Mouse (Mus musculus) forebrain, postnatal 0 days (tissue): ENCODE measurements around the gene Lrrc10b. TPM values are rescaled to one million over a fixed set of nuclear protein-coding genes. Genes with fewer than 3 reads are reported as not detected.

Source experiments
- ATAC-seq: fragments of 200-750 bp; cut with Nextera tagmentation; 2 replicates; pipeline ENCODE4 v1.8.0; 2017; ENCODE audit warnings: mild to moderate bottlenecking, moderate library complexity
- DNase-seq: peaks from one replicate; pipeline ENCODE4 v3.0.0-alpha.2; 2015
- H3K27ac ChIP-seq: fragments of 300-500 bp; sonication (generic); 2 replicates; pipeline ENCODE4 v1.5.1; 2014; ENCODE audit warnings: low read depth, mild to moderate bottlenecking, antibody characterized with exemption, low read length, moderate library complexity, mixed read lengths
- H3K27me3 ChIP-seq: fragments of 300-500 bp; sonication (generic); 2 replicates; pipeline ENCODE4 v1.6.1; 2014; ENCODE audit warnings: mild to moderate bottlenecking, low read length, mixed read lengths; ENCODE audit not compliant: insufficient read depth
- H3K36me3 ChIP-seq: fragments of 300-500 bp; sonication (generic); 2 replicates; pipeline ENCODE4 v1.6.1; 2014; ENCODE audit warnings: mild to moderate bottlenecking, moderate library complexity; ENCODE audit not compliant: insufficient read depth
- H3K4me1 ChIP-seq: fragments of 300-500 bp; sonication (generic); 2 replicates; pipeline ENCODE4 v1.6.1; 2014; ENCODE audit warnings: antibody characterized with exemption; ENCODE audit not compliant: insufficient read depth
- H3K4me2 ChIP-seq: fragments of 300-500 bp; sonication (generic); 2 replicates; pipeline ENCODE4 v1.6.1; 2014; ENCODE audit warnings: low read depth, mild to moderate bottlenecking, moderate library complexity
- H3K4me3 ChIP-seq: fragments of 300-500 bp; sonication (generic); 2 replicates; pipeline ENCODE4 v1.5.1; 2014; ENCODE audit warnings: low read depth, low read length, mixed read lengths
- H3K9ac ChIP-seq: fragments of 300-500 bp; sonication (generic); 2 replicates; pipeline ENCODE4 v1.6.1; 2014; ENCODE audit warnings: mild to moderate bottlenecking
- H3K9me3 ChIP-seq: fragments of 300-500 bp; sonication (generic); 2 replicates; pipeline ENCODE4 v1.6.1; 2016; ENCODE audit warnings: low read length
- CTCF ChIP-seq: sonication (generic); IDR thresholded peaks from 2 replicates; pipeline ENCODE4 v1.5.1; 2016; ENCODE audit warnings: antibody characterized with exemption, control low read depth, low read depth
- WGBS: fragments of 180-500 bp; shearing (Covaris S2); extraction: QIAGEN DNeasy Blood & Tissue Kit; methylation state at CpG from one replicate; pipeline ENCODE4 v1.1.7; 2014; 5-methylcytosine and 5-hydroxymethylcytosine counted together
- polyA plus RNA-seq: library from polyadenylated mRNA; unstranded; fragments of >200 nt; fragmentation: Nextera tagmentation; extraction: Ambion mirVana; gene quantifications from 2 replicates; pipeline ENCODE4 v1.2.1, GENCODE M21; 2015
- total RNA-seq: library from RNA; depleted of rRNA; stranded (reverse); fragments of >200 nt; gene quantifications from 2 replicates; pipeline ENCODE4 v1.2.3, GENCODE M21; 2014

The Lrrc10b gene
- total and polyA plus RNA-seq, 2 experiments from 2014 or later = 2.5 to 7.7 TPM

GRCm38 (mm10) chr19:10431841-10432240, 25.4 kb downstream of the Lrrc10b start:
- H3K4me3 ChIP-seq = no peak overlapping the region
- H3K27me3 ChIP-seq = no peaks in the 10 kb centered on the region
- no peaks in the 10 kb centered on the region for H3K4me1 ChIP-seq
- H3K9me3 ChIP-seq = no peaks in the 10 kb centered on the region
- H3K4me2 ChIP-seq = no peak overlapping the region
- H3K9ac ChIP-seq = no peak overlapping the region
- WGBS = 25% methylated on average over 4 of the region's 4 CpGs
- ATAC-seq = no peak
- peaks cover 7% of the 10 kb centered on the region; the same call in 1 of the 2 replicates for H3K36me3 ChIP-seq
- H3K27ac ChIP-seq = no peak overlapping the region
- TF ChIP-seq CTCF = no peak
- DNase-seq = no peak

GRCm38 (mm10) chr19:10431410-10431809, 25.9 kb downstream of the Lrrc10b start:
- Histone ChIP-seq H3K9me3 (no peaks in the 10 kb centered on the region), H3K36me3 (peaks cover 7% of the 10 kb centered on the region; the same call in 1 of the 2 replicates), H3K9ac (no peak overlapping the region), H3K4me1 (no peaks in the 10 kb centered on the region), H3K4me2 (no peak overlapping the region), H3K4me3 (no peak overlapping the region), H3K27ac (no peak overlapping the region), H3K27me3 (no peaks in the 10 kb centered on the region)
- DNase-seq = no peak
- no peak for TF ChIP-seq CTCF
- no peak for ATAC-seq
- 67% methylated on average over 3 of the region's 3 CpGs for WGBS

GRCm38 (mm10) chr19:10429371-10429770, 27.9 kb downstream of the Lrrc10b start:
- no peak overlapping the region for H3K27ac ChIP-seq
- H3K36me3 ChIP-seq = peaks cover 7% of the 10 kb centered on the region; the same call in 1 of the 2 replicates
- TF ChIP-seq CTCF = no peak
- H3K4me3 ChIP-seq = no peak overlapping the region
- 79% methylated on average over 8 of the region's 8 CpGs for WGBS
- ATAC-seq = no peak
- no peaks in the 10 kb centered on the region for H3K27me3 ChIP-seq
- DNase-seq = no peak
- H3K4me2 ChIP-seq = no peak overlapping the region
- no peaks in the 10 kb centered on the region for H3K9me3 ChIP-seq
- H3K9ac ChIP-seq = no peak overlapping the region
- H3K4me1 ChIP-seq = no peaks in the 10 kb centered on the region

- Histone ChIP-seq H3K4me3 (no peak overlapping the region), H3K4me2 (no peak overlapping the region), H3K36me3 (peaks cover 13% of the 10 kb centered on the region; the same call in 1 of the 2 replicates), H3K4me1 (no peaks in the 10 kb centered on the region), H3K9me3 (no peaks in the 10 kb centered on the region), H3K9ac (no peak overlapping the region), H3K27me3 (no peaks in the 10 kb centered on the region), H3K27ac (no peak overlapping the region)
- TF ChIP-seq CTCF = no peak
- DNase-seq = no peak
- 81% methylated on average over 9 of the region's 9 CpGs for WGBS
- no peak for ATAC-seq
These were observed 29.8 kb downstream of the Lrrc10b start for GRCm38 (mm10) chr19:10427431-10427830.

- no peak overlapping the region for H3K9ac ChIP-seq
- DNase-seq = no peak
- H3K36me3 ChIP-seq = peaks cover 13% of the 10 kb centered on the region; the same call in 1 of the 2 replicates
- ATAC-seq = no peak
- no peaks in the 10 kb centered on the region for H3K9me3 ChIP-seq
- TF ChIP-seq CTCF = no peak
- H3K4me3 ChIP-seq = no peak overlapping the region
- no peaks in the 10 kb centered on the region for H3K4me1 ChIP-seq
- no peaks in the 10 kb centered on the region for H3K27me3 ChIP-seq
- no peak overlapping the region for H3K27ac ChIP-seq
- H3K4me2 ChIP-seq = no peak overlapping the region
- WGBS = 49% methylated on average over 6 of the region's 6 CpGs
These were observed 30.5 kb downstream of the Lrrc10b start for GRCm38 (mm10) chr19:10426793-10427192.

- Histone ChIP-seq H3K9me3 (no peaks in the 10 kb centered on the region), H3K9ac (no peak overlapping the region), H3K27me3 (no peaks in the 10 kb centered on the region), H3K27ac (no peak overlapping the region), H3K4me2 (no peak overlapping the region), H3K4me3 (no peak overlapping the region), H3K4me1 (no peaks in the 10 kb centered on the region), H3K36me3 (peaks cover 13% of the 10 kb centered on the region; the same call in 1 of the 2 replicates)
- no peak for DNase-seq
- 52% methylated on average over 25 of the region's 25 CpGs for WGBS
- ATAC-seq = no peak
- no peak for TF ChIP-seq CTCF
These were observed 31.0 kb downstream of the Lrrc10b start for GRCm38 (mm10) chr19:10426312-10426711.

GRCm38 (mm10) chr19:10425484-10426270, 31.6 kb downstream of the Lrrc10b start:
- no peak for DNase-seq
- 55% methylated on average over 13 of the region's 13 CpGs for WGBS
- no peaks in the 10 kb centered on the region for H3K4me1 ChIP-seq
- no peak overlapping the region for H3K4me2 ChIP-seq
- H3K9me3 ChIP-seq = no peaks in the 10 kb centered on the region
- H3K9ac ChIP-seq = no peak overlapping the region
- peaks cover 13% of the 10 kb centered on the region; the same call in 1 of the 2 replicates for H3K36me3 ChIP-seq
- no peak overlapping the region for H3K4me3 ChIP-seq
- no peak for TF ChIP-seq CTCF
- ATAC-seq = no peak
- H3K27me3 ChIP-seq = no peaks in the 10 kb centered on the region
- no peak overlapping the region for H3K27ac ChIP-seq
